Mouse (Mus musculus) adrenal gland, adult 2 months (tissue): ENCODE data around the gene Rai14. TPM values are rescaled to one million over a fixed set of nuclear protein-coding genes. Genes with fewer than 3 reads are reported as not detected.

ENCODE experiments used
- DNase-seq: peaks from one replicate; pipeline ENCODE4 v3.0.0; 2021
- polyA plus RNA-seq: library from polyadenylated mRNA; depleted of rRNA; stranded (reverse); fragments of >200 nt; gene quantifications from 2 replicates; pipeline ENCODE4 v1.2.3, GENCODE M21; 2012
- total RNA-seq, 2 experiments: library from RNA; stranded (reverse); gene quantifications; 2 replicates each; pipeline ENCODE4 v1.2.3; 2021

The Rai14 gene
- total and polyA plus RNA-seq, 3 experiments: 2.0 to 28.9 (median 23.2) TPM

GRCm38 (mm10) chr15:10720671-10721070 lies 6.2 kb upstream of the Rai14 start:
- no peak for DNase-seq

DNA sequence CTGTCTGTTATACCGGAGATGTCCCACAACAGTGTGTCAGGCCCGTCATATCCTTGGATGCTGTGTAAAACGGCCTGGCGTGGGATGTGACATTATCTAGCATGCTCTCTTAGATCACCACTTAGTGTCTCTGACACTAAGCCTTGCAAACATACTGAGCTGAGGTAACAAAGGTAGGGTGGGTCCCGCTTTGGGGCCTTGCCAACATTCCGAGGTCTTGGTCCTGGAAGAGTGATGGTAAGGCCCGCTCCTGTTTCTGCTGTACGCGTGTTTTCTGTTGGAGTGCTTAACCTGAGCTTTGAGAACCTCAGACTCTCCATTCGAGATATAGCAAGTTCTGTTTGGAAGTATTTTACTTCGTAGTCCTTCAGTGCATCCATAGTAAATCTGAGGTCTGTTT lies 5.8 kb upstream of the Rai14 start:
- DNase-seq: no peak

DNA sequence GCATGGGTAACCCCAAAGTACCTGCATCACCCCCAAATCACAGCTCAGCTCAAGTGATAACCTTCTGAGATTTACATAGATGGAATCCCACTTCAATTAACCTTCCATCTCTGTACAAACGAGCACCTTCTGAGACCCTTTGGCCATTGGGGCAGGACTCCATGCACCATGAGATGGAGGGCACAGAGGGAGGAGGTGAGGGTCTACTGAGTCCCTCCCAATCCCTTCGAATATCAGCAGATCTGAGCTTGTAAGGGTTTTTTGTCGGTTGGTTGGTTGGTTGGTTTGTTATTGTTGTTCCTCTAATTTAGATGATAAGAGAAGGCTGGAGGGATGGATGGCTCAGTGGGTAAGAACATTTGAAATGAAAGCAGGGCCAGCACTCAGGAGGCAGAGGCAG lies 5.1 kb upstream of the Rai14 start:
- DNase-seq: no peak

DNA sequence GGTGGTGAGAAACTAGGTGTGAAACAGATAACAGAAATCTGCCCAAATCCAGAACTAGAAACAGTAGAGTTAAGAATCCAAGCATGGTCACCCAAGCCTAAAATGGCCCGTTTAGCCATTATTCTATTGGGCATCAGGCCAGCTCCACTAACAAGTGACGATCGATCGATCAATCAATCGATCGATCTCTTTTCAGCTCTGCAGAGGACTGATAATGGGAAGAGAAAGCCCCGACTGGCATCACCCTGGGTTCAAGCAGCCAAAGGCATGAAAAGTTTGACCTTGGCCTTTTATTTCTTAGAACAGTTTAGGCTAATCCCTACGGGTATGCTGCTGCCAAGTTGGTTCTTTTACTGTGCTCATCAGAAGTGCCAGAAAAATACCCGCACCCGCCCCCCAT lies 4.3 kb upstream of the Rai14 start:
- DNase-seq: no peak

DNA sequence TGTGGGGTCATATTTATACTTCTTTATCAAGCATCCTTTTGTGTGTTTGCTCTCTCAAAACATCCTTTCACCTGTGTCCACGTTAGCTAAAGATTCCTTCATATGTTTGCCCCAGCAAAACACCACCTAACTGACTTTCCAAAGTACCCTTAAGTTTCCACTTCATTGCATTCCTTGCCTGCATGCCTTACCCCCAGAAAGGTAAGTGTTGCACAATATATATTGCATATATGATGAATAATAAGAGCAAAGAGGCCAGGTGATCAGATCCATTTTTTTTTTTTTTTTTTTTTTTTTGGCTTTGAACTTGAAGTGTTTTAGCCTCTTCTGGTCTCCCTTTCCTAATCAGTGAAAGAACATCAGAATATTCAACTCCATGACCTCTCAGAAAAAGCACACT lies 2.9 kb upstream of the Rai14 start:
- no peak for DNase-seq

DNA sequence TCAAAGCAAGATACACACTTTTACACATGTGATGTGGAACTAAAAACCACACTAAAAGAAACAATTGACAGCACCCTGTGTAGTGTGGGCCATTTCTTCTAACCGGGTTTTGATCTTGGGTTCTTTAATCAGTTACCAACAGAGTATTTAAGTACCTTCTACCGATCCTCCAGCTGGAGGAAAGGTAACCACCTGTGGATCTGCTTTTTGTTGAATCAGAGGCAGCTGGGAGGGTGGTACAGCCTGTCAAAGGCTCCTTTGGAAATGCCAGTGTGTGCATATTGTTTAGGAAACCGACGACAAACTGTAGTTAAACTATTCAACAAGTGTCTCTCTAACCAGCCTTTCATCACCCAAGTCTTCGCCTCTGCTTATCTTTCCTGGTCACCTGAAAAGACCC lies 1.5 kb upstream of the Rai14 start:
- DNase-seq: no peak

DNA sequence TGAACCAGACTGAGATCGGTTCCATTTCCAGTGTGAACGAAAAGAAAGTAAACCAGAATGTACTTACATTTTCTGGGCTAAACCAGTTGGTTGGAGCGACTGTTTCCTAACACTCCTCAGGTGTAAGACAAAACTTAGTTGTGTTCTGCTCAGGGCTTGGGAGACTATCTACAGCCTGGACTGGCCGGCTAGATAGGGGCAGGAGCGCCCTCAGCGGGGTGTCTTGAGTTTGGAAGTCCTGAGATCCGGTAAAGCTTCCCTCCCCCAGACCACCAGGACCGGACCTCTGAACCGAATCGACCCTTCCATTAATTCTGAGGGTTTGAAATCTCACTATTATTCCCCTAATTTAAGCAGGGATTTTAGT lies 698 bp upstream of the Rai14 start:
- peak; percentile 68 for DNase-seq

- DNase-seq: peak; percentile 42
Observed at GRCm38 (mm10) chr15:10713626-10714316, 653 bp downstream of the Rai14 start.

- DNase-seq: no peak
Observed at GRCm38 (mm10) chr15:10713181-10713625, 1.2 kb downstream of the Rai14 start.

- no peak for DNase-seq
Observed at GRCm38 (mm10) chr15:10712288-10712687, 2.1 kb downstream of the Rai14 start.

- DNase-seq: no peak
Observed at GRCm38 (mm10) chr15:10711231-10711630, 3.2 kb downstream of the Rai14 start.

GRCm38 (mm10) chr15:10708591-10709272 lies 5.7 kb downstream of the Rai14 start:
- DNase-seq: no peak

GRCm38 (mm10) chr15:10707109-10707508 lies 7.3 kb downstream of the Rai14 start:
- DNase-seq: no peak

DNA sequence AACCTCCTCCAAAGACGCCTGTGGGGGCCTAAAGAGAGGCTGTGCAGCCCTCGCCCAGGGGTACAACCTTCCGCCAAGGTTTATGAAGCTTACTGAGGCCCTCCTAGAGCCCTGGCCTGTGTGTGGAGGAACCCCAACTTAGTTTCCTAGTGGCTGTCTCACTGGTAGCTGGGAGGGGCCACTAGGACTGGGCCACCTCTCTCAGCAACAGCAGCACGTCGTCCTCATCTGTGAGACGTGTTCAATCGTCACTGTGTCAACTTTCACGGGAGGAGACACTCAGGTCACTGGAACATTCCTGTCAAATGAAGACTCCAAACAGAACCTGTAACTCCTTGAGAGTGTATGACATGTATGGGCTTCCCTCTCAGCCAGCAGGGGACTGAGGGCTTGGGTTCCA lies 8.0 kb downstream of the Rai14 start:
- DNase-seq: no peak

DNA sequence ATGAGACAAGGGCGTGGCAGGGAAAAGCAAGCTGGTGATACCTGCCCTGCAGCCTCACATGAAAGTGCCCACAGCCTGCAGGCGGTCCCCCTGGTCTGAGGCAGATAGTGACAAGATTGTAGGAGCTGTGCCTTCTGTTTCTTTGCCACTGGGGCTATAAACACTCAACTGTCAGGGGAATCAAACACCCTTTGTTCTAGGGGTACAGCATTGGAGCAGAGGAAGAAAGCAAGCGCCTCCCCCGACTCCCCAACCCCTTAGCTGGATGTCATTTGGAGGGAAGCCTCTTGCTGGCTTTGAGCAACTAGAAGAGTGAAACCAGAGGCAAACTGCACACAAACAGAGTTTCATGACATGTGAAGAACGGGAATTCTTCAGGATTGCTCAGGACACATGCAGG lies 8.7 kb downstream of the Rai14 start:
- no peak for DNase-seq

- peak; percentile 53 for DNase-seq
Observed at GRCm38 (mm10) chr15:10704328-10704727, 10.1 kb downstream of the Rai14 start.

DNA sequence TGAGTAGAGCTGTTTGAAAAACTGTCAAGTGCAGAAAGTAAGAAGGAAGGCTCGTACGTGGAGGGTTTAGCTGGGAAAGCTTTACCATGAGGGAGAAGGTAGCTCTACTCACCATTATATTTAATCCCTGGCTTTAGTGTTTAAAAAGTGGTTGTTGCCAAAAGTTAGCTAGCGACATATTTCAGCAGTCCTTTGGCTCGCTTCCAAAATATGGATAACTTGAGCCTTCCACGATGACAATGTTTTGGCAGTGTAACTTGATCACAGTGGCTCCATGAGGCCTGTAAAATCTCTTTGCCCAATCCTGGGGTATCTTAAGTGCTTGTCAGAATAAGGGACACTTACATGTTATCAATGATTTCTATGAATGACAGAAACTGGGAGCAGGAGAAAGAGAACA lies 12.9 kb downstream of the Rai14 start:
- DNase-seq: no peak

GRCm38 (mm10) chr15:10700891-10701466 lies 13.4 kb downstream of the Rai14 start:
- no peak for DNase-seq

DNA sequence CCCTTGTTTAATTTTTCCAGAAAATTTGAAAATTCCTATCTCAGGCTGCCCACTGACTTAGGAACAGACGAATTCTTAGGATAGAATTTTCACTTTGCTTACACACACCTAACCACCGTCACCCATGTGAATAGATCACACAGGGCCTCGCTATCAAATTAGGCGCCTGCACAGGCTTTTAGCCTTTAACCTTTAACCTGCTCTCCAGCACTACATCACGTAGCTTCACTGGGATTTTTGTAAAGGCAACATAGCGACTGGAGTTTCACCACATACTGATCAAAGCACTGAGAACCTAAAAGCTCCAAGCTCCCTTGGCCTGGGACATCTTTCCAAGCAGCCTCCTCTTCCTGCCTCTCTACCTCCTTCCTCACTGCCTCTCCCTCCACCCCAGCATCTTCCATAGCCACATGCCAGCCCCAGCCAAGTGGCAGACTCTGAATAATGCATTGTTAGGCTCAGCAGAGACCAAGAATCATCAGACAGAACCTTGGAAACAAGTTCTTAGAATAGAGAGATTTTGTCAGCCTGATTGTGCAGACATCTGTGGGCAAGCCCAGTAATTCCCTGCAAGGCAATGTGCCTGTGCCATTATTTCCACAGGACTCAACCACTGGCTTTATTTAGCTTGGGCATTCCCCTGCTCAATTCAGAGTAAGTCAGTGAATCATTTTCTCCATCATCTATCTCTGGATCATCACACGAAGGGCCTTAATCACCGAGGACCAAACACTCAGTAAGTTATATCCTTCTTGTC lies 17.8 kb downstream of the Rai14 start:
- no peak for DNase-seq

GRCm38 (mm10) chr15:10692627-10693026 lies 21.8 kb downstream of the Rai14 start:
- no peak for DNase-seq

GRCm38 (mm10) chr15:10691481-10691880 lies 22.9 kb downstream of the Rai14 start:
- no peak for DNase-seq

GRCm38 (mm10) chr15:10690973-10691372 lies 23.5 kb downstream of the Rai14 start:
- no peak for DNase-seq

DNA sequence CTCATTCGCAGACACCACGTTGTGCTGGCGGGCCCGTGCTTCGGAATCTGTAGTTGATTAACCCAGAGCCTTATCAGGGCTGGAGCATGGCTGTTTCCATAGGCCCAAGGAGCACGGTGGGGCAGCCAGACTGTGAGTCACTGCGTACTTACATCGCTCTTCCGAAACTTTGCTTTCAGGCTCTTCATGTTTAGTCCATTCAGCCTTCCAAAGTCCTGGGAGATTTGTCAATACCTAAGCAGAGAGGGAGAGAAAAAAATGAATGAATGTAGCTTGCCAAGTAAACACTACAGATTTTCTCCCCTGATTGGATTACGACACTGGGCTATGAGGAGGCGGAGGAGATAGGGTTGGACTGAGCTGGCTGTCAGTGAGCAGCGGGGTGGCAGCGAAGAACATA lies 24.2 kb downstream of the Rai14 start:
- DNase-seq: peak; percentile 39
